Mouse (Mus musculus): Measurements from ENCODE around the gene Gm49321.

Gene Gm49321

DNA sequence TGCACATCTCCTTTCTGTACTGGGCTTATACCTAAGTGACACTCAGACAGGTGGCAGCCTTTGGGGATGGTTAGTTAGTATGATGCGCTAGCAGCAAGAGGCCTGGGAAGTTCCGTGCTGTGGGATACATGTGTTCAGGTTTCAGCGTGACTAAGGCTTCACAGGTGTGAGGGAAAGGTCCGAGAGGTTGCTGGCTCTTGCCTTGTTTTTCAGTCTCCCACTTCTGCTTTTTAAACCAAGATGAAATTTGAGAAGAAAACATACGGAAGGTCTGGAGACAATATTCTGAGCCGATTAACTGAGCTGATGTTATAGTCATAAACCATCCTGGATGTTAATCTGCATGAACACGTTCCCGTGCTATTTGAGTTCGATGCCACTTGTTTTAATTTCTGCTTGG, 65.0 kb downstream of the Gm49321 start:
- in situ Hi-C loops (cut with MseI, MboI) = loop anchor here in 1 of 2 experiments (25.0 kb wide), 2 partner anchors 285 to 290 kb away; no protein-coding TSS in a partner anchor

- in situ Hi-C loops (cut with MseI, MboI) = loop anchor here in 1 of 2 experiments (25.0 kb wide), 2 partner anchors 278 to 297 kb away; no protein-coding TSS in a partner anchor
Observed at GRCm38 (mm10) chr12:74009448-74009911, 72.0 kb downstream of the Gm49321 start.

DNA sequence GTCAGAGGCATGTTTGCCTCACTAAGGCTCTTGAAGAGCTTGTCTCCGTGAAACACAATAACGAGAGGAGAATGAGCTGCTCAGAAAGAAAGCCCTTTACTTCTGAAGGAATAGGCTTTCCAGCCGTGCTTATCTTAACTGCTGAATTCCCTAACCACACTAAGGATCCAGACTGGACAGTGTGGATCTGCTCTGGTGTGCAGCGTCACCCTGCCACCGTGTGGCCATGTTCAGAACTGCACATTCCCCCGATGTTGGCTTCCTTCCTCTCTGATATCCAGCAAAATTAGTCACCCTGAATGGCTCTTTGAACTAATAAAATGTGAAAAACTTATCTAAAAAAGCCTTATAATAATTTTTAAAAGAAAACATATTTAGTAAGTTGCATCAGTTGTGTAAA, 76.3 kb downstream of the Gm49321 start:
- in situ Hi-C loops (cut with MseI, MboI) = loop anchor here (10.0 to 25.0 kb wide), 3 partner anchors 274 to 301 kb away; no protein-coding TSS in a partner anchor

DNA sequence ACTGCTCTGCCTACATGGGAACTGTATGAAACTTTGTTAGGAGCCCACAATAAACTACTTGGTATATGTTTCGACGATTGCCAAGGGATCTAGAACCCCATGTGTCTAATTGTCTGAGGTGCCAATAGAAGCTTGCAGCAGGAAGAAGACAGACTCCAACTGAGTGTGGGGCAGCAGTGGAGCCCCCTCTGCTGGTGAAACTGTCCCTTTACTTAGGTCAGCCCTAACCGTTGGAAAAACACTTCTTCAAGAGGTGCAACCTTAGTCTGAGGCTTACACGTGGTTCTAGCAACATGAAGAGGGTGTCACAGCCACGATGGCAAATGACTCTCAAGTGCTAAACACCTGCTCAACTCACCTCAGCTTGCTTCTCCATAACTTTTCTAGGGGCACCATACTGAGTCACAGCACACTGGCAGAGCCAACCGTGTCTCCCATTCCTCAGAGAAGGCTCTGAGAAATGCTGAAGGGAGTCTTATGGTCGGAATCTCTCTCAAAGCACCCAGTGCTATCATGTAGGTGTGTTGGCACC, 77.4 kb downstream of the Gm49321 start:
- in situ Hi-C loops (cut with MseI, MboI) = loop anchor here (10.0 to 25.0 kb wide), 3 partner anchors 272 to 303 kb away; no protein-coding TSS in a partner anchor

- in situ Hi-C loops (cut with MseI, MboI) = loop anchor here (10.0 to 25.0 kb wide), 3 partner anchors 272 to 303 kb away; no protein-coding TSS in a partner anchor
Observed at GRCm38 (mm10) chr12:74015491-74015890, 78.0 kb downstream of the Gm49321 start.
